Mouse (Mus musculus): ENCODE measurements at regions not wholly inside any gene's neighbourhood (a gene's known extent, or its start where the extent isn't known, plus 50 kb on each side); places are given as distances from the start of the nearest gene placed in this dataset.

GRCm38 (mm10) chr15:63411771-63412118, 433.2 kb downstream of the Gsdmc2 start:
- no peak for TF ChIP-seq GATA4 (IDR thresholded peaks at IDR 0.05; ENCODE audit: insufficient replicate concordance, low read length)

GRCm38 (mm10) chr15:63410994-63411770, 433.8 kb downstream of the Gsdmc2 start:
- no peak for TF ChIP-seq GATA4 (IDR thresholded peaks at IDR 0.05; ENCODE audit: insufficient replicate concordance, low read length)

- no peak for TF ChIP-seq GATA4 (IDR thresholded peaks at IDR 0.05; ENCODE audit: insufficient replicate concordance, low read length)
These were observed 444.5 kb downstream of the Gsdmc2 start for GRCm38 (mm10) chr15:63400445-63400844.

GRCm38 (mm10) chr15:63400011-63400410, 445.0 kb downstream of the Gsdmc2 start:
- TF ChIP-seq GATA4 (IDR thresholded peaks at IDR 0.05; ENCODE audit: insufficient replicate concordance, low read length), result no peak

GRCm38 (mm10) chr15:63397485-63397884, 447.5 kb downstream of the Gsdmc2 start:
- TF ChIP-seq GATA4 (IDR thresholded peaks at IDR 0.05; ENCODE audit: insufficient replicate concordance, low read length), result no peak

- no peak for TF ChIP-seq GATA4 (IDR thresholded peaks at IDR 0.05; ENCODE audit: insufficient replicate concordance, low read length)
These were observed 467.7 kb downstream of the Gsdmc2 start for GRCm38 (mm10) chr15:63377258-63377657.

GRCm38 (mm10) chr15:63371328-63372023, 473.5 kb downstream of the Gsdmc2 start:
- no peak for TF ChIP-seq GATA4 (IDR thresholded peaks at IDR 0.05; ENCODE audit: insufficient replicate concordance, low read length)

- no peak for TF ChIP-seq GATA4 (IDR thresholded peaks at IDR 0.05; ENCODE audit: insufficient replicate concordance, low read length)
These were observed 480.5 kb downstream of the Gsdmc2 start for GRCm38 (mm10) chr15:63364473-63364872.

GRCm38 (mm10) chr15:63360402-63360801, 484.6 kb downstream of the Gsdmc2 start:
- no peak for TF ChIP-seq GATA4 (IDR thresholded peaks at IDR 0.05; ENCODE audit: insufficient replicate concordance, low read length)

GRCm38 (mm10) chr15:63341730-63342129, 503.2 kb downstream of the Gsdmc2 start:
- no peak for TF ChIP-seq GATA4 (IDR thresholded peaks at IDR 0.05; ENCODE audit: insufficient replicate concordance, low read length)

GRCm38 (mm10) chr15:63340322-63341060, 504.5 kb downstream of the Gsdmc2 start:
- no peak; the same call in 1 of the 2 replicates for TF ChIP-seq GATA4 (IDR thresholded peaks at IDR 0.05; ENCODE audit: insufficient replicate concordance, low read length)

- TF ChIP-seq GATA4 (IDR thresholded peaks at IDR 0.05; ENCODE audit: insufficient replicate concordance, low read length), result no peak
These were observed 525.3 kb downstream of the Gsdmc2 start for GRCm38 (mm10) chr15:63319666-63320065.

- TF ChIP-seq GATA4 (IDR thresholded peaks at IDR 0.05; ENCODE audit: insufficient replicate concordance, low read length), result no peak
These were observed 534.6 kb downstream of the Gsdmc2 start for GRCm38 (mm10) chr15:63310426-63310825.

- TF ChIP-seq GATA4 (IDR thresholded peaks at IDR 0.05; ENCODE audit: insufficient replicate concordance, low read length), result no peak
These were observed 545.7 kb downstream of the Gsdmc2 start for GRCm38 (mm10) chr15:63299311-63299710.

GRCm38 (mm10) chr15:63288534-63288933, 556.4 kb downstream of the Gsdmc2 start:
- TF ChIP-seq GATA4 (IDR thresholded peaks at IDR 0.05; ENCODE audit: insufficient replicate concordance, low read length), result no peak

GRCm38 (mm10) chr15:63286026-63286425, 559.0 kb downstream of the Gsdmc2 start:
- TF ChIP-seq GATA4 (IDR thresholded peaks at IDR 0.05; ENCODE audit: insufficient replicate concordance, low read length), result no peak
